24 mouse cellular contexts compared by ENCODE assay signal in genomic region chr7:74241236-74241635, GRCm38 (mm10).
DNase-seq lines count a peak whose midpoint lies in the region; ATAC-seq and TF ChIP-seq lines count a peak whose summit lies in the region.
"Had no signal": no experiment of that assay in that cellular context is flagged by ENCODE, and none has a peak within 500 bp of the region (broad histone marks: within the 10 kb centered on the region; RNA-seq: fewer than 3 reads in every experiment).

No protein-coding gene starts in this region.

- 83% methylated on average over 3 of the region's 3 CpGs for WGBS in hindbrain, embryonic 10.5 days
- 72% methylated on average over 3 of the region's 3 CpGs for WGBS in hindbrain, postnatal 0 days
- WGBS in midbrain, embryonic 13.5 days = 82% methylated on average over 3 of the region's 3 CpGs

- H3K4me3 ChIP-seq in hindbrain, embryonic 10.5 days = no peak overlapping the region
- no peak overlapping the region for H3K4me3 ChIP-seq in hindbrain, postnatal 0 days (ENCODE audit: low read length)
- H3K4me3 ChIP-seq in midbrain, embryonic 13.5 days (replicated peaks) = no peak overlapping the region
- H3K4me3 ChIP-seq: embryonic facial prominence, embryonic 12.5 days; erythroblast, embryonic 14.5 days; heart, embryonic 15.5 days; left cerebral cortex, adult 2 months; limb, embryonic 10.5 days; megakaryocyte, embryonic 14.5 days; myocyte; stomach, embryonic 15.5 days had no signal

- DNase-seq in hindbrain, embryonic 10.5 days (ENCODE audit: low spot score) = no peak
- no peak for DNase-seq in hindbrain, postnatal 0 days (ENCODE audit: low spot score)
- DNase-seq in testis, postnatal 14 days (ENCODE audit: low spot score) = peak; percentile 10
- no peak for DNase-seq in testis, postnatal 10 days (ENCODE audit: low spot score)
- no peak for DNase-seq in gastrocnemius, adult 8-10 months (ENCODE audit: low spot score in 2 of 2)
- DNase-seq in adrenal gland, postnatal 36 days = no peak
- no peak for DNase-seq in thymus, postnatal 4 days
- DNase-seq: adrenal gland, adult 2 months; cerebellum, adult 9-11 months; gastrocnemius, postnatal 14 days; heart, adult 18-20 months; kidney, adult 18-20 months; kidney, postnatal 36 days; lung, adult 18-20 months; right cerebral cortex, postnatal 25 days had no signal

- H3K9me3 ChIP-seq in hindbrain, embryonic 10.5 days = peaks cover 6% of the 10 kb centered on the region; the same call in 1 of the 2 replicates
- peaks cover 5% of the 10 kb centered on the region; the same call in 1 of the 2 replicates for H3K9me3 ChIP-seq in hindbrain, postnatal 0 days (ENCODE audit: low read length)
- peaks cover 4% of the 10 kb centered on the region for H3K9me3 ChIP-seq in midbrain, embryonic 13.5 days
- H3K9me3 ChIP-seq: heart, embryonic 15.5 days; limb, embryonic 10.5 days; stomach, embryonic 15.5 days had no signal

- H3K9ac ChIP-seq in hindbrain, postnatal 0 days (replicated peaks; ENCODE audit: low read length) = no peak overlapping the region
- no peak overlapping the region for H3K9ac ChIP-seq in midbrain, embryonic 13.5 days (replicated peaks)
- H3K9ac ChIP-seq: embryonic facial prominence, embryonic 12.5 days; heart, embryonic 15.5 days; stomach, embryonic 15.5 days had no signal

- TF ChIP-seq CTCF in hindbrain, postnatal 0 days (IDR thresholded peaks at IDR 0.05; ENCODE audit: low read depth) = no peak

- peak overlapping the region; percentile 71; the same call in 1 of the 2 replicates for H3K27ac ChIP-seq in hindbrain, embryonic 10.5 days
- no peak overlapping the region for H3K27ac ChIP-seq in hindbrain, postnatal 0 days
- peak overlapping the region; percentile 77 for H3K27ac ChIP-seq in midbrain, embryonic 13.5 days
- H3K27ac ChIP-seq: embryonic facial prominence, embryonic 12.5 days; heart, embryonic 15.5 days; left cerebral cortex, adult 2 months; limb, embryonic 10.5 days; stomach, embryonic 15.5 days had no signal

- no peak for ATAC-seq in hindbrain, postnatal 0 days
- no peak for ATAC-seq in midbrain, embryonic 13.5 days

- no peak overlapping the region for H3K4me2 ChIP-seq in hindbrain, postnatal 0 days (ENCODE audit: low read depth, low read length)
- H3K4me2 ChIP-seq in midbrain, embryonic 13.5 days (replicated peaks) = no peak overlapping the region
- H3K4me2 ChIP-seq: embryonic facial prominence, embryonic 12.5 days; heart, embryonic 15.5 days; stomach, embryonic 15.5 days had no signal

- H3K27me3 ChIP-seq in hindbrain, embryonic 10.5 days (ENCODE audit: insufficient read depth, poor library complexity, severe bottlenecking) = no peaks in the 10 kb centered on the region
- H3K27me3 ChIP-seq in hindbrain, postnatal 0 days (ENCODE audit: insufficient read depth, low read length) = no peaks in the 10 kb centered on the region
- H3K27me3 ChIP-seq in midbrain, embryonic 13.5 days = no peaks in the 10 kb centered on the region
- H3K27me3 ChIP-seq: embryonic facial prominence, embryonic 12.5 days; heart, embryonic 15.5 days; megakaryocyte, embryonic 14.5 days; stomach, embryonic 15.5 days had no signal

- H3K36me3 ChIP-seq in hindbrain, embryonic 10.5 days = no peaks in the 10 kb centered on the region
- H3K36me3 ChIP-seq in hindbrain, postnatal 0 days (ENCODE audit: insufficient read depth, low read length) = no peaks in the 10 kb centered on the region
- H3K36me3 ChIP-seq in midbrain, embryonic 13.5 days = no peaks in the 10 kb centered on the region
- H3K36me3 ChIP-seq: embryonic facial prominence, embryonic 12.5 days; heart, embryonic 15.5 days; limb, embryonic 10.5 days; stomach, embryonic 15.5 days had no signal

- H3K4me1 ChIP-seq in hindbrain, embryonic 10.5 days (replicated peaks) = peaks cover 36% of the 10 kb centered on the region
- no peaks in the 10 kb centered on the region for H3K4me1 ChIP-seq in hindbrain, postnatal 0 days (ENCODE audit: insufficient read depth, low read length)
- H3K4me1 ChIP-seq in midbrain, embryonic 13.5 days (replicated peaks) = peaks cover 31% of the 10 kb centered on the region
- H3K4me1 ChIP-seq: embryonic facial prominence, embryonic 12.5 days; heart, embryonic 15.5 days; megakaryocyte, embryonic 14.5 days; stomach, embryonic 15.5 days had no signal
